Mouse (Mus musculus): ENCODE results near the gene Hist1h1t. TPM values are rescaled to one million over a fixed set of nuclear protein-coding genes. Genes with fewer than 3 reads are reported as not detected.

Gene Hist1h1t
- polyA plus RNA-seq, 1 experiment, result not detected

GRCm38 (mm10) chr13:23724239-23724638 lies 28.6 kb downstream of the Hist1h1t start:
- no peak for TF ChIP-seq GATA1 (IDR thresholded peaks at IDR 0.05; ENCODE audit: low read length)

GRCm38 (mm10) chr13:23725213-23725612 lies 29.6 kb downstream of the Hist1h1t start:
- TF ChIP-seq GATA1 (IDR thresholded peaks at IDR 0.05; ENCODE audit: low read length), result no peak

GRCm38 (mm10) chr13:23728472-23729191 lies 33.0 kb downstream of the Hist1h1t start:
- no peak for TF ChIP-seq GATA1 (IDR thresholded peaks at IDR 0.05; ENCODE audit: low read length)

- TF ChIP-seq GATA1 (IDR thresholded peaks at IDR 0.05; ENCODE audit: low read length), result no peak
Observed at GRCm38 (mm10) chr13:23729192-23729525, 33.5 kb downstream of the Hist1h1t start.

GRCm38 (mm10) chr13:23729706-23730105 lies 34.1 kb downstream of the Hist1h1t start:
- TF ChIP-seq GATA1 (IDR thresholded peaks at IDR 0.05; ENCODE audit: low read length), result no peak

GRCm38 (mm10) chr13:23730479-23730878 lies 34.9 kb downstream of the Hist1h1t start:
- no peak for TF ChIP-seq GATA1 (IDR thresholded peaks at IDR 0.05; ENCODE audit: low read length)

- no peak for TF ChIP-seq GATA1 (IDR thresholded peaks at IDR 0.05; ENCODE audit: low read length)
Observed at GRCm38 (mm10) chr13:23732156-23732804, 36.7 kb downstream of the Hist1h1t start.

GRCm38 (mm10) chr13:23737091-23737490 lies 41.5 kb downstream of the Hist1h1t start:
- no peak for TF ChIP-seq GATA1 (IDR thresholded peaks at IDR 0.05; ENCODE audit: low read length)

GRCm38 (mm10) chr13:23738041-23738440 lies 42.4 kb downstream of the Hist1h1t start:
- no peak for TF ChIP-seq GATA1 (IDR thresholded peaks at IDR 0.05; ENCODE audit: low read length)

- TF ChIP-seq GATA1 (IDR thresholded peaks at IDR 0.05; ENCODE audit: low read length), result no peak
Observed at GRCm38 (mm10) chr13:23738677-23739068, 43.1 kb downstream of the Hist1h1t start, which contains the start of gene Hist1h1c. Gene Hist1h1c, plus strand, starts transcription at chr13:23738808.

- TF ChIP-seq GATA1 (IDR thresholded peaks at IDR 0.05; ENCODE audit: low read length), result no peak
Observed at GRCm38 (mm10) chr13:23739069-23739921, 43.7 kb downstream of the Hist1h1t start.

GRCm38 (mm10) chr13:23739922-23740252 lies 44.3 kb downstream of the Hist1h1t start:
- TF ChIP-seq GATA1 (IDR thresholded peaks at IDR 0.05; ENCODE audit: low read length), result no peak

GRCm38 (mm10) chr13:23740256-23740840 lies 44.7 kb downstream of the Hist1h1t start:
- TF ChIP-seq GATA1 (IDR thresholded peaks at IDR 0.05; ENCODE audit: low read length), result no peak

GRCm38 (mm10) chr13:23740910-23741309 lies 45.3 kb downstream of the Hist1h1t start:
- no peak for TF ChIP-seq GATA1 (IDR thresholded peaks at IDR 0.05; ENCODE audit: low read length)

GRCm38 (mm10) chr13:23742007-23742406 lies 46.4 kb downstream of the Hist1h1t start:
- no peak for TF ChIP-seq GATA1 (IDR thresholded peaks at IDR 0.05; ENCODE audit: low read length)

- no peak for TF ChIP-seq GATA1 (IDR thresholded peaks at IDR 0.05; ENCODE audit: low read length)
Observed at GRCm38 (mm10) chr13:23743215-23743614, 47.6 kb downstream of the Hist1h1t start.
